Mouse (Mus musculus): ENCODE measurements around the gene Rnaset2a. TPM values are rescaled to one million over a fixed set of nuclear protein-coding genes. Genes with fewer than 3 reads are reported as not detected.

Gene Rnaset2a
- polyA plus RNA-seq (2015; fragmentation: Nextera tagmentation; extraction: Ambion mirVana): 18.5 and 18.7 TPM in 2 replicates

DNA sequence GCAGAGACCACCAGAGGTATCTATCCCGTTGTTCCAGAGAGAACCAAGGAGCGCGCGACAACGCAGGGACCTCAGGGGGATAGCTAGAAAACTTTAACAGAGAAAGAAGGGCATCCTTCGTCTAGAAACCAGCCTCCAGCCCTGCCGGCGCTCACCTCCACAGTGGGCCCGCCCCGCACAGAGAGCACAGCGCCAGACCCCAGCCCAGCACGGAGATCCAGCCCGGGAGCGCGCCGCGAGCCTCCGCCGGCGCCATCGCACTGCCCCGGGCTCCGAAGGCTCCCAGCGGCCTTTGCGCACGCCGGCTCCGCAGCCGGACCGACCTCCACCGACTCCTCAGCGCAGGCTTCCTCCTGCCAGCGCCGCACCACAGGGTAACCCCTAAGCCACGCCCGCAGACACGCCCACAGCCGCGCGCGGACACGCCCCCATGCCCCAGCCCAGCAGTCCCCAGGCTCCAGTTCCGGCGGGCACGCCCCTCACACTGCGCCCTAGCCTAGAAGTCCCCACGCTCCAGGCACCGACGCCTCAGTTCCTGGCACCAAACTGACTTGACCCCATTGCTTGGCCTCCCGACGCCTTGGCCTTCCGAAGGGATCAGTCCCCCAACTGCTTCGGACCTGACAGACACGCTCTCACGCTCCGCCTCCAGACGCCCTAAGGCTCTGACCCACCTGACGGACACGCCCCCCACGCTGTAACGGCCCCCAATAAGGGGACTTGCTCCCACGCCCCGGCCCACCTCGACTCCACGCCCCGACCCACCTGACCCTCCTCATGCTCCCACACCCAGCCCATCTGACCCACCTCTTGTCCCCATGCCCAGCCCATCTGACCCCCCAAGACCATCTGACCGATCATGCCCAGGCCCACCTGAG, at the start of gene Rnaset2a, which contains the start of gene Gm49673:
TSS of gene Rnaset2a (minus strand) at position 659 of the 878 bp plus-strand sequence.
TSS of gene Gm49673 (minus strand) at position 350 of the 878 bp plus-strand sequence.

GRCm38 (mm10) chr17:8164701-8165607, 17.1 kb upstream of the Rnaset2a start, which contains the start of gene Fgfr1op:
Gene Fgfr1op (plus strand): TSS chr17:8165501.

Other genes starting within 250 kb of the Rnaset2a start
- 0.69 and 0.81 TPM in 2 replicates for gene Tagap, start 222.1 kb downstream of the Rnaset2a start, polyA plus RNA-seq (2015; fragmentation: Nextera tagmentation; extraction: Ambion mirVana)
- 69.9 and 78.8 TPM in 2 replicates for gene Rsph3a, start 202.5 kb downstream of the Rnaset2a start, polyA plus RNA-seq (2015; fragmentation: Nextera tagmentation; extraction: Ambion mirVana)
- gene Gm49673, start 309 bp downstream of the Rnaset2a start, polyA plus RNA-seq (2015; fragmentation: Nextera tagmentation; extraction: Ambion mirVana): 0.17 and 0.46 TPM in 2 replicates
- gene Fgfr1op, start 17.4 kb upstream of the Rnaset2a start, polyA plus RNA-seq (2015; fragmentation: Nextera tagmentation; extraction: Ambion mirVana): 20.1 and 21.3 TPM in 2 replicates
- 0.17 TPM in 1 of 2 replicates, not detected in the other for gene Ccr6, start 87.9 kb upstream of the Rnaset2a start, polyA plus RNA-seq (2015; fragmentation: Nextera tagmentation; extraction: Ambion mirVana)
- 718 and 755 TPM in 2 replicates for gene Mpc1, start 134.8 kb upstream of the Rnaset2a start, polyA plus RNA-seq (2015; fragmentation: Nextera tagmentation; extraction: Ambion mirVana)
- 170 and 175 TPM in 2 replicates for gene Sft2d1, start 163.0 kb upstream of the Rnaset2a start, polyA plus RNA-seq (2015; fragmentation: Nextera tagmentation; extraction: Ambion mirVana)
- gene Prr18, start 189.4 kb upstream of the Rnaset2a start, polyA plus RNA-seq (2015; fragmentation: Nextera tagmentation; extraction: Ambion mirVana): 20.6 and 23.5 TPM in 2 replicates
- 0.96 and 0.98 TPM in 2 replicates for gene T2, start 207.9 kb upstream of the Rnaset2a start, polyA plus RNA-seq (2015; fragmentation: Nextera tagmentation; extraction: Ambion mirVana)

All from neural tube, postnatal 0 days (tissue).